Mouse (Mus musculus) kidney, embryonic 14.5 days (tissue): ENCODE results near the gene Dock10. TPM values are rescaled to one million over a fixed set of nuclear protein-coding genes. Genes with fewer than 3 reads are reported as not detected.
A peak's percentile ranks its signal among the peaks of the same experiment; 100 is the strongest.

Experiments used
- ATAC-seq: fragments of 200-750 bp; cut with Nextera tagmentation; 2 replicates; pipeline ENCODE4 v1.8.0; 2017; ENCODE audit warnings: moderate number of reproducible peaks, mild to moderate bottlenecking, moderate TSS enrichment, moderate library complexity; ENCODE audit not compliant: low FRiP score, low TSS enrichment
- H3K27ac ChIP-seq: fragments of 300-500 bp; sonication (generic); 2 replicates; pipeline ENCODE4 v1.5.1; 2014; ENCODE audit warnings: low read depth, mild to moderate bottlenecking, low read length, moderate library complexity, mixed read lengths
- H3K27me3 ChIP-seq: fragments of 300-500 bp; sonication (generic); 2 replicates; pipeline ENCODE4 v1.6.1; 2014; ENCODE audit warnings: mild to moderate bottlenecking, low read length; ENCODE audit not compliant: control insufficient read depth, insufficient read depth
- H3K36me3 ChIP-seq: fragments of 300-500 bp; sonication (generic); 2 replicates; pipeline ENCODE4 v1.6.1; 2014; ENCODE audit warnings: low read length, mixed read lengths; ENCODE audit not compliant: control insufficient read depth, insufficient read depth
- H3K4me1 ChIP-seq: fragments of 300-500 bp; sonication (generic); 2 replicates; pipeline ENCODE4 v1.6.1; 2014; ENCODE audit warnings: low read length, mixed read lengths; ENCODE audit not compliant: control insufficient read depth, insufficient read depth
- H3K4me2 ChIP-seq: fragments of 300-500 bp; sonication (generic); replicated peaks from 2 replicates; pipeline ENCODE4 v1.6.1; 2014; ENCODE audit warnings: low read depth, mild to moderate bottlenecking, low read length
- H3K4me3 ChIP-seq: fragments of 300-500 bp; sonication (generic); 2 replicates; pipeline ENCODE4 v1.5.1; 2014; ENCODE audit warnings: mild to moderate bottlenecking, low read length
- H3K9ac ChIP-seq: fragments of 300-500 bp; sonication (generic); 2 replicates; pipeline ENCODE4 v1.6.1; 2014; ENCODE audit warnings: low read depth, mild to moderate bottlenecking, low read length, moderate library complexity
- H3K9me3 ChIP-seq: fragments of 300-500 bp; sonication (generic); 2 replicates; pipeline ENCODE4 v1.6.1; 2016; ENCODE audit warnings: low read length; ENCODE audit not compliant: control insufficient read depth
- WGBS: fragments of 180-500 bp; shearing (Covaris S2); extraction: QIAGEN DNeasy Blood & Tissue Kit; methylation state at CpG from one replicate; pipeline ENCODE4 v1.1.7; 2014; 5-methylcytosine and 5-hydroxymethylcytosine counted together
- polyA plus RNA-seq: library from polyadenylated mRNA; unstranded; fragments of >200 nt; fragmentation: Nextera tagmentation; extraction: Ambion mirVana; gene quantifications from 2 replicates; pipeline ENCODE4 v1.2.1, GENCODE M21; 2014

Dock10 gene
- polyA plus RNA-seq, 1 experiment from 2014 or later: 7.1 TPM

DNA sequence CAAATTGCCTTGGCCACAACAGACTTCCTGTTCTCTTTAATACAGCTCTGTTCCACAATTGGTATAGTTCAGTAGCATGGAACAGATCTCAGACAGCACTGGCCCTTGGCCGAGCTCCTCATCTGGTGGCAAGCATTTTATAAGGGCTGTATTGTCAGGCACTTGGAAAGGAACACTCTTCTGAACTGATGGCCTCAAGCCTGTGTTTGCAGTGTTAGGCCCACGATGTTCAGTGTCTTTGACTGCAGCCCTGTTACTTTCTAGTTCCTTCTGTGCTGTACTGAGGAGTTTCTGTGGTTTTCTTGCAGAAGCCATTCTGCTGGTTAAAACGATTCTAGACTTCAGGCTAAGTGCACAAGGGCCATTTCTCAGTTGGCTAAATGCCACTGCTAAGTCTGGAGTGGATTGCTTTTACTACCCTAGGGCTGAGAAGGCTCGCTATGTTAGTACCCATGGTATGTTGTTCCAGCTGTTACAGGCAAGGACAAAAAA lies 121.1 kb downstream of the Dock10 start:
- ATAC-seq: no peak
- H3K36me3 ChIP-seq: no peaks in the 10 kb centered on the region
- H3K9me3 ChIP-seq: no peaks in the 10 kb centered on the region
- H3K4me2 ChIP-seq: no peak overlapping the region
- H3K4me1 ChIP-seq: no peaks in the 10 kb centered on the region
- H3K27ac ChIP-seq: no peak overlapping the region
- 62% methylated on average over 4 of the region's 4 CpGs for WGBS
- H3K27me3 ChIP-seq: no peaks in the 10 kb centered on the region
- H3K9ac ChIP-seq: no peak overlapping the region
- no peak overlapping the region for H3K4me3 ChIP-seq

DNA sequence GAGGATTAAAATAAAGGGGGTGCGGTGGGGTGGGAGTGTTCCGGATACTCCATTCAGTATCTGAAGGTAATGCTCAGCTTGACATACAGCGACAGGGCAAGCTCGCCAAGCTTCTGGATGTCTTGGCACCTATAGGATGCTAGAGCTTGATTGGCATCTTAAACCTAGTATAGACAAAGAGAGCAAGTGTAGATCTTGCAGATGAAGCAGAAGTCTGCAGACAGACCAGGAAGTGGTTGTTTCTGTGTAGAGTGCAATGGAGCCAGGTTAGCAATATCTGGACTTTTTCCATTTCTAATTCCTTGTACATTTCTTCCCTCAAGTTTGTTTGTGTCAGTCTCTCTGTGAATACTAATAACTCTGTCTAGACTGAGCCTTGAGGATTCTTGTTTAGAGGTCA lies 122.5 kb downstream of the Dock10 start:
- H3K9ac ChIP-seq: no peak overlapping the region
- no peaks in the 10 kb centered on the region for H3K27me3 ChIP-seq
- H3K36me3 ChIP-seq: no peaks in the 10 kb centered on the region
- H3K9me3 ChIP-seq: no peaks in the 10 kb centered on the region
- 96% methylated on average over 4 of the region's 4 CpGs for WGBS
- H3K4me2 ChIP-seq: no peak overlapping the region
- H3K4me3 ChIP-seq: no peak overlapping the region
- no peak overlapping the region for H3K27ac ChIP-seq
- no peaks in the 10 kb centered on the region for H3K4me1 ChIP-seq
- ATAC-seq: no peak

DNA sequence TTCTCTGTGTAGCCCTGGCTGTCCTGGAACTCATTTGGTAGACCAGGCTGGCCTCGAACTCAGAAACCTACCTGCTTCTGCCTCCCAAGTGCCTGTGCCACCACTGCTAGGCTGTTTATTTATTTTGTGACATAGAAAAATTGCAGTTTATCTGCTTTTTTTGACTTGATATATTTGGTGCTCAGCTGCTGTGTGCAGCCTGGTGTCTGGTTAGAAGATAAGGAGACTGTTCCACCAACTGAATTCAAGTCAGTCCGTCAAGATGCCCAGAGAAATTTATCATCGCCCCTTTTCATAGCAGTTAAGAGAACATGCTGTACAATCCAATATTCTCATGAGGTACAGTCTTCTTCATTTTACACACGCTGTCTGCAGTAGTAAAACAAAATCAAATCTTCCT lies 124.8 kb downstream of the Dock10 start:
- H3K9ac ChIP-seq: no peak overlapping the region
- no peak for ATAC-seq
- H3K4me2 ChIP-seq: no peak overlapping the region
- no peaks in the 10 kb centered on the region for H3K4me1 ChIP-seq
- H3K4me3 ChIP-seq: no peak overlapping the region
- no peaks in the 10 kb centered on the region for H3K9me3 ChIP-seq
- 92% methylated on average over 4 of the region's 4 CpGs for WGBS
- H3K27ac ChIP-seq: no peak overlapping the region
- H3K36me3 ChIP-seq: no peaks in the 10 kb centered on the region
- no peaks in the 10 kb centered on the region for H3K27me3 ChIP-seq

DNA sequence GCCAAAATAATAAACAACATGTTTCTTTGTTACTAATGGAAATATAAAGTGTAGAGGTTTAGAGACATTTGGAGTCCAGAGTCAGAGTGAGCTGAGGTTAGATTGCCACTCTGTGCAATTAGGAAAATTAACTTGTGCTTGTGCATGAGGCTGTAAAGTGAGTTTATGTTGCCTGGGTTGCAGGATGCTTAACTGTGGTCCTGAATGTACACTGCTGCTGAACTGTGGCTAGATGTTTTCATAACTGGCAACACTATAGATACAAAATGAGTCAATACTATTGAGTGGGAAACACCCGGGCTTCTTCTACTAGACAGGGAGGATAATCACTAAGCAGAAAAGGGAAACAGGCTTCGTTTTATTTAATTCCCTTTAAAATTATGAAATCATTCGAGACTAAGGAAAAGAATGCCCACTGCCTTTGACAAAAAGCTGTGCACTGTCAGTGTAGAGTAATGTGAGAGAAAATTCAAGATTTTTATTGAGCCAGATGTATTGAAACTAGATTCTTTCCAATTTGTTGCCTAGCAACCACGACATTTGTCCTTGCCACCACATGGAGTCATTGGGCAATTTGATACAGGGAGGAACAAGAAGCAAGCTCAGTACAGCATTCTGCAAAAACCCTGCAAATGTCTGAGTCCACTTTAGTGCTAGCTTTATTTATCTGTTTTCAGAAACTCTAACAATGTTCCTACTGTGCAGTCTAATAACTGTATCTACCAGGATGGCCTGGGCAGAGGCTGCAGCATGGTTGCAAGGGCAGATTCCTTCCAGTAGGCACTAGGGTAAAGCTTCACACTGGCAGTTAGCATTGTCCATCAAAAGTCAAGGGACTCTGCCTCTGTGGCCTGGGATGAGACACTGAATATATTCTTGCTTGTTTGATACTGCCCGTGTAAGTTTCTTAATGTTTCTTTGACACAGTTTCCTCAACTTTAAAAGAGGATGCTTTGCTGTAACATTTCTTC lies 127.9 kb downstream of the Dock10 start:
- H3K4me1 ChIP-seq: no peaks in the 10 kb centered on the region
- WGBS: 59% methylated on average over 5 of the region's 5 CpGs
- H3K27ac ChIP-seq: no peak overlapping the region
- no peaks in the 10 kb centered on the region for H3K9me3 ChIP-seq
- H3K4me2 ChIP-seq: no peak overlapping the region
- H3K9ac ChIP-seq: no peak overlapping the region
- peak; percentile 79; the same call in 1 of the 2 replicates for ATAC-seq
- no peaks in the 10 kb centered on the region for H3K36me3 ChIP-seq
- H3K27me3 ChIP-seq: no peaks in the 10 kb centered on the region
- H3K4me3 ChIP-seq: no peak overlapping the region

DNA sequence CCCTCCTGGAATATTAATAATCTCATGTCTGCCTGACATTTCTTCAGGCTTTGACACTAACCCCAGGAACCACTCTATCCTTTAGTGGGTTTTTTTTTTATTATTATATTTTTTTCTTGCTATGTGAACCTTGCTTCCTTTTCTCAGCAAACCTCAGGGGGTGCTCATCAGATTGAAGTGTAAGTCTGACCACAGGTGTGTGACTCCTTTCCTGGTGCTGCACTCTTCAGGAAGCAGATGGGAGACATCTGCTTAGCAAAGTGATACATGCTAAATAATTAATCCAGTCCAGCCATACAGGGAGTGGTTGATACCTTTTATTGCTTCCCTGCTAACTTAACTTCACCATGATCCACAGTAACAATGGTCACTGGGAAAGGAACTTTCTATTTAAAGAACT lies 130.3 kb downstream of the Dock10 start:
- H3K4me2 ChIP-seq: no peak overlapping the region
- H3K4me1 ChIP-seq: no peaks in the 10 kb centered on the region
- H3K36me3 ChIP-seq: no peaks in the 10 kb centered on the region
- no peak overlapping the region for H3K9ac ChIP-seq
- H3K4me3 ChIP-seq: no peak overlapping the region
- no peaks in the 10 kb centered on the region for H3K9me3 ChIP-seq
- H3K27ac ChIP-seq: no peak overlapping the region
- no peak for ATAC-seq
- no peaks in the 10 kb centered on the region for H3K27me3 ChIP-seq

DNA sequence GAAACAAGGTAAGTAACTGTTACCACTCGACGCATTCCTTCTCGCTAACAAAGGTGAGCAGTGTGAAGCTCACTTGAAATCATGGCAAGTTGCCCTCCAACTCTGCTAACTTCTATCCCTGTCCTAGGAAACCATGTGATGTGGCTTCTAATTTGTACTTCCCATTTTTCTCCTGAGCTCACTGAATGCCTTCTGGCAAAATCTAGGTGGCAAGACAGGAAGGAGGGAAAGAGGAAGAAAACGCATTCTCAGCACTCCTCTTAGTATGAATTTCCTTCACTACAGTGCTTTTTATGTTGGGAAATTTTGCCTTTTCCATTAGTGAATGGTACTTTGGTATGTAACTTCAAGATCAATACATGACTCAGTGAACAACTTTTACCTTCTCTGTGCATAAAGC lies 131.5 kb downstream of the Dock10 start:
- no peak overlapping the region for H3K4me2 ChIP-seq
- H3K4me3 ChIP-seq: no peak overlapping the region
- WGBS: 89% methylated on average over 4 of the region's 4 CpGs
- no peak overlapping the region for H3K27ac ChIP-seq
- no peaks in the 10 kb centered on the region for H3K9me3 ChIP-seq
- H3K9ac ChIP-seq: no peak overlapping the region
- H3K36me3 ChIP-seq: no peaks in the 10 kb centered on the region
- ATAC-seq: no peak
- H3K27me3 ChIP-seq: no peaks in the 10 kb centered on the region
- no peaks in the 10 kb centered on the region for H3K4me1 ChIP-seq

DNA sequence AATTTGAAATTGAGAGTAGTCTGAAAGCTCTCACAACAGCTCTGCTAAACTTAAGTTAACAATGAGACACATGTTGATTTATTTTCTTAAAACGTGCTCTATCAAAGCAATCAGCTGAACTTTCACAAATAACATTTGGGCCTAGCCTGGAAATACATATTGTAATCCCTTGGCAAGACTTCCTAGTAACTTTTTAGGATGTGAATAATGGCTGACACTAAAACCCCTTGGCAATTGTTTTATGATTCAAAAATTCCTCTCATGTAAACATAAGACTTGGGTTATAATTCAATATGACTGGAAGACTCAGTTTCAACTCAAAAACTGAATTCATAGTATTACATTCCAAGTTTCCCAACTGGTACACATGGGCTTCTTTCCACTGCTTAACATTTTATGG lies 133.0 kb downstream of the Dock10 start:
- H3K9ac ChIP-seq: no peak overlapping the region
- no peaks in the 10 kb centered on the region for H3K4me1 ChIP-seq
- no peak for ATAC-seq
- no peak overlapping the region for H3K27ac ChIP-seq
- no peaks in the 10 kb centered on the region for H3K9me3 ChIP-seq
- no peak overlapping the region for H3K4me3 ChIP-seq
- no peak overlapping the region for H3K4me2 ChIP-seq
- no peaks in the 10 kb centered on the region for H3K27me3 ChIP-seq
- no peaks in the 10 kb centered on the region for H3K36me3 ChIP-seq
- WGBS: 56% methylated on average over 1 of the region's 1 CpGs

DNA sequence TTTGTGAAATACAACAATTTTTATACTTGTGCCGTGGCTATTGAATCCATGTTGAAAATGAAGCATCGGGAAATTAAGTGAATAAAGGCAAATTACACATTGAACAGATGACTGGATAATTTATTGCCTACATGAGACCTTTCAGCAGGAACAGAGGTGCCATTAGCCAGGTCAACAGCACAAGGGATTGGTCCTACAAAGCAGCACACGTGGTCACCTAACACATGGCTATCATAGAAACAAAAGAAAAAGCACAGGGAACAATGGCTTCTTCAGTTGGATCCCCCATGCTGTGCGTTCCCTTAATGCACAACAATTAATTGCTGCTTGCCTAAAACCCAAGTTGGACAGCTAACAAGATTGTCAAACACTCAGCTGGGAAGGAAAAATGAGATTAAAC lies 133.8 kb downstream of the Dock10 start:
- H3K9ac ChIP-seq: no peak overlapping the region
- no peaks in the 10 kb centered on the region for H3K36me3 ChIP-seq
- no peaks in the 10 kb centered on the region for H3K9me3 ChIP-seq
- H3K27me3 ChIP-seq: no peaks in the 10 kb centered on the region
- no peak for ATAC-seq
- WGBS: 89% methylated on average over 4 of the region's 4 CpGs
- H3K4me2 ChIP-seq: no peak overlapping the region
- no peak overlapping the region for H3K4me3 ChIP-seq
- no peaks in the 10 kb centered on the region for H3K4me1 ChIP-seq
- no peak overlapping the region for H3K27ac ChIP-seq

DNA sequence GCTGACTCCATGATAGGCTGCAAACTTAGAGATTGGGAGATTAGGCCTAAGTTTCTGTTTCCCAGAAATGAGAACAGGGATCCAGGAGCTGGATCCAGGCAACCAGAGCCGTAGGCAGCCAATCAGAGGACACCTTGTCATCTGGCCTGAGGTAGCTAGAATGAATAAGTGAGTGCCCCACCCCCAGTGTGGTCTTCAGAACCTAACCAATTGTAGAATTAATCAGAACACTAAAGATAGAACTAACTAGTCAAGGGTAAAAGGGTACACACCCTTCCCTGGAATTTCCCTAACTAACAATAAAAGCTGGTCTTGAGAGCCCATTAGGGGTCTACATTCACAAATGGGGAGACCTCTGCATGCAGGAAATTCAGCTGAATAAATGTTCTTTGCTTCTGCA lies 135.7 kb downstream of the Dock10 start:
- no peak for ATAC-seq
- no peaks in the 10 kb centered on the region for H3K4me1 ChIP-seq
- H3K27ac ChIP-seq: no peak overlapping the region
- H3K4me3 ChIP-seq: no peak overlapping the region
- no peaks in the 10 kb centered on the region for H3K36me3 ChIP-seq
- no peak overlapping the region for H3K4me2 ChIP-seq
- WGBS: 96% methylated on average over 1 of the region's 1 CpGs
- no peaks in the 10 kb centered on the region for H3K27me3 ChIP-seq
- no peak overlapping the region for H3K9ac ChIP-seq
- no peaks in the 10 kb centered on the region for H3K9me3 ChIP-seq
